Mouse (Mus musculus): ENCODE results near the gene Pbx2. TPM values are rescaled to one million over a fixed set of nuclear protein-coding genes. Genes with fewer than 3 reads are reported as not detected.

The Pbx2 gene
- total RNA-seq, 4 experiments from 2014 or later: 54.3 to 76.6 (median 66.8) TPM

GRCm38 (mm10) chr17:34578070-34578469 is 13.0 kb upstream of the Pbx2 start:
- DNase-seq (ENCODE audit: low spot score in 2 of 2): no peak

DNA sequence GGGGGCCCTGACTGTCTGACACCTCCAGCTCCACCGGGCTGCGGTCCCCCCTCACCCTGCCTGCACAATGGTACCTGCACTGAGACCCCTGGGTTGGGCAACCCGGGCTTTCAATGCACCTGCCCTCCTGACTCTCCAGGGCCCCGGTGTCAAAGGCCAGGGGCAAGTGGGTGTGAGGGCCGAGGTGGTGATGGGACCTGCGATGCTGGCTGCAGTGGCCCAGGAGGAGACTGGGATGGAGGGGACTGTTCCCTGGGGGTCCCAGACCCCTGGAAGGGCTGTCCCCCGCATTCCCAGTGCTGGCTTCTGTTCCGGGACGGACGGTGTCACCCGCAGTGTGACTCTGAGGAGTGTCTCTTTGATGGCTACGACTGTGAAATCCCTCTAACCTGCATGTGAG is 8.5 kb upstream of the Pbx2 start:
- DNase-seq (ENCODE audit: low spot score in 2 of 2): no peak

DNA sequence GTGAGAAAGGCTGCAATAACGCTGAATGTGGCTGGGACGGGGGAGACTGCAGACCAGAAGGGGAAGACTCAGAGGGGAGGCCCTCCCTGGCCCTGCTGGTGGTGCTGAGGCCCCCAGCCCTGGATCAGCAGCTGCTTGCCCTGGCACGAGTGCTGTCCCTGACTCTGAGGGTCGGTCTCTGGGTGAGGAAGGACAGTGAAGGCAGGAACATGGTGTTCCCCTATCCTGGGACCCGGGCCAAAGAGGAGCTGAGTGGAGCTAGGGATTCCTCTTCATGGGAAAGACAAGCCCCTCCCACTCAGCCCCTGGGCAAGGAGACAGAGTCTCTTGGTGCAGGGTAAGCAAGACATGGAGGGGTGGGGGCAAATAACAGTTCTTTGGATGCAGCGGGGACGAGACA is 7.7 kb upstream of the Pbx2 start:
- no peak for DNase-seq (ENCODE audit: low spot score in 2 of 2)

GRCm38 (mm10) chr17:34583819-34584218 is 7.2 kb upstream of the Pbx2 start:
- no peak for DNase-seq (ENCODE audit: low spot score in 2 of 2)

GRCm38 (mm10) chr17:34585121-34585520 is 5.9 kb upstream of the Pbx2 start:
- DNase-seq (ENCODE audit: low spot score in 2 of 2): no peak

DNA sequence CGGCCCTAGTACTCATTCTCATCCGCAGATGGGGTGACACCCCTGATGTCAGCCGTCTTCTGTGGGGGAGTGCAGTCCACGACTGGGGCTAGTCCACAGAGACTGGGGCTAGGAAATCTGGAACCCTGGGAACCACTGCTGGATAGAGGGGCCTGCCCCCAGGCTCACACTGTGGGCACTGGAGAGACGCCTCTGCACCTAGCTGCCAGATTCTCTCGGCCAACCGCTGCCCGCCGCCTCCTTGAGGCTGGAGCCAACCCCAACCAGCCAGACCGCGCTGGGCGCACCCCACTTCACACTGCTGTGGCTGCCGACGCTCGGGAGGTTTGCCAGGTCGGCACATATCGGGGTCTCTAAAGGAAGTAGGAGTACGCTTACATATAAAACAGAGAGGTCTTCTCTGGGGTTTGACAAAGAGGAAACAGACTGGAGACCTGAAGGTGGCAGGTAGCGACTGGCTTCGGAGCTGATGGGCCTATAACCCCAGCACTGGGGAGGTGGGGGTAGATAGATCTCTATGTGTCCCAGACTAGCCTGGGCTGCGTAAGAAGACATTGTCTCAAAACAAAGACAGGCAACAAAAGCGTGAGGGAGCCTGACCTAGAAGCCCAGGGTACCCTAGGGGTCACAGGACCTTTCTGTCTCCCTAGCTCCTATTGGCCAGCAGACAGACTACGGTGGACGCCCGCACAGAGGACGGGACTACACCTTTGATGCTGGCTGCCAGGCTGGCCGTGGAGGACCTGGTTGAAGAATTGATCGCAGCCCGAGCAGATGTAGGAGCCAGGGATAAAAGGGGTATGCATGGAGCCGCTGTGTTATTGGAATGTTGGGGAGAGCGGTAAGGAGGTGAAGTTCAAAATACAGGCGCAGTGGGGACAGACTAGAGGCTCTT is 4.9 kb upstream of the Pbx2 start:
- DNase-seq (ENCODE audit: low spot score in 2 of 2): no peak

GRCm38 (mm10) chr17:34586796-34587422 is 4.2 kb upstream of the Pbx2 start:
- DNase-seq (ENCODE audit: low spot score in 2 of 2): peak; percentile 88 to 89

DNA sequence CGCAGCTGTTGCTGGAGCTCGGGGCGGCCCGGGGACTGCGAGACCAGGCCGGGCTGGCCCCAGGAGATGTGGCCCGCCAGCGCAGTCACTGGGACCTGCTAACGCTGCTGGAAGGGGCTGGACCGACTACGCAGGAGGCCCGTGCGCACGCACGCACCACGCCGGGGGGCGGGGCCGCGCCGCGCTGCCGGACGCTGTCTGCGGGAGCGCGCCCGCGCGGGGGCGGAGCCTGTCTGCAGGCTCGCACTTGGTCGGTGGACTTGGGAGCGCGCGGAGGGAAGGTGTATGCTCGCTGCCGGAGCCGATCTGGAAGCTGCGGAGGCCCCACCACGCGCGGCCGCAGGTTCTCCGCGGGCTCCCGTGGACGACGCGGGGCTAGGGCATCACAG is 3.6 kb upstream of the Pbx2 start:
- DNase-seq (ENCODE audit: low spot score in 2 of 2): peak; percentile 95 to 96

DNA sequence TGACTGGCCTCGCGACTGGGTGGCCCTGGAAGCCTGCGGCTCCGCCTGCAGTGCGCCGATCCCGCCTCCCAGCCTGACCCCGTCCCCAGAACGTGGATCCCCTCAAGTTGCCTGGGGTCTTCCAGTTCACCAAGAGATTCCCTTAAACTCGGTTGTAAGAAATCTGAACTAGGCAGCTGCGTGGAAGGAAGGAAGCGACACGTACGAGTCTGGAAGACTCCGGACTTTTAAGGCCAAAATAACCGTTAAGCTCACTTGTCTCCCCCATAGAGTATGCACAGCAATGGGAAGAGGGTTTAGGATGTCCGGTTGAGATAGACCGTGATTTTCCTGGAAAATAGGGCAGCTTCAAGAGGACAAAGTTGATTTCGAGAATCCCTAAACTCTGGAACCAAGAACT is 3.3 kb upstream of the Pbx2 start:
- no peak for DNase-seq (ENCODE audit: low spot score in 2 of 2)

DNA sequence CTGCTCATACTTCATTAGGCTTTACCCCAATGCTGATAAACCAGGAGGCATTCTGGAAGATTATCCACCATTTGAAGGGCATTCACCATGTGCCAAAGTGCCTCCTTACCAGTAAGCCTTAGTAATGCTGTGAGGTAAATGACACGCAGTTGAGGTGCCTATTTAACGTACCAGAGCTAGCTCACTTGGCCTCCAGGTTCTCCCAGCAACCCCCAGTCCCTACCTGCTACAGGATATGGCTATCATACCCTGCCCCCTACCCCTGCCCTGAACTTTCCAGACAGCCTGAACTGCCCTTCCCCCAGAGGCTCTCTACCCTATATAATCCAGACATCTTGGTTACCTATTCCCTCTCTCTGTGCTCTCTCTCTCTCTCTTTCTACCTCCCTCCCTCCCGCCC is 2.3 kb upstream of the Pbx2 start:
- no peak for DNase-seq (ENCODE audit: low spot score in 2 of 2)

- DNase-seq (ENCODE audit: low spot score in 2 of 2): no peak
Observed at GRCm38 (mm10) chr17:34589206-34589605, 1.9 kb upstream of the Pbx2 start.

DNA sequence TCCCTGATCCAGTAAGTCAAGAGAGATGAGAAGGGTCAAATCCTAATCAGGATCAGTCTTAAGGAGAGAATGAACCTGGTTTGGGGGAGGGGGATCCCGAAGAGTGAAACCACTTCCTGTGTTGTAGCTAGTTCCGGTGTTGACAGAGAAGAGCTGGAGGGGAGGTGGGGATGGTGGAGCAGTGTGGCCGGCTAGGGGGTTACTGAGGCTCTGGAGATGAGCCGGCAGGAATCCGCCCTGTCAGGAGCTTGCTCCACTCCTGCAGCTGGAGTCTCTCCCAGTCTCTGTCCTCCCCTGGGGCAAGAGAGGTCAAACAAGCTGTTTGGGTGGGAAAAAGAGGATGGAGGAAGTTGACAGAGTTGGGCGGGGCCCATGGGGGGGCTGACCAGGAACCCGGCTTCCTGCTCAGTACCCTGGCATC is 1.4 kb upstream of the Pbx2 start, which contains the start of gene Gpsm3:
Gpsm3 (plus strand) TSS at position 126 of the 421 bp plus-strand sequence.
- no peak for DNase-seq (ENCODE audit: low spot score in 2 of 2)

DNA sequence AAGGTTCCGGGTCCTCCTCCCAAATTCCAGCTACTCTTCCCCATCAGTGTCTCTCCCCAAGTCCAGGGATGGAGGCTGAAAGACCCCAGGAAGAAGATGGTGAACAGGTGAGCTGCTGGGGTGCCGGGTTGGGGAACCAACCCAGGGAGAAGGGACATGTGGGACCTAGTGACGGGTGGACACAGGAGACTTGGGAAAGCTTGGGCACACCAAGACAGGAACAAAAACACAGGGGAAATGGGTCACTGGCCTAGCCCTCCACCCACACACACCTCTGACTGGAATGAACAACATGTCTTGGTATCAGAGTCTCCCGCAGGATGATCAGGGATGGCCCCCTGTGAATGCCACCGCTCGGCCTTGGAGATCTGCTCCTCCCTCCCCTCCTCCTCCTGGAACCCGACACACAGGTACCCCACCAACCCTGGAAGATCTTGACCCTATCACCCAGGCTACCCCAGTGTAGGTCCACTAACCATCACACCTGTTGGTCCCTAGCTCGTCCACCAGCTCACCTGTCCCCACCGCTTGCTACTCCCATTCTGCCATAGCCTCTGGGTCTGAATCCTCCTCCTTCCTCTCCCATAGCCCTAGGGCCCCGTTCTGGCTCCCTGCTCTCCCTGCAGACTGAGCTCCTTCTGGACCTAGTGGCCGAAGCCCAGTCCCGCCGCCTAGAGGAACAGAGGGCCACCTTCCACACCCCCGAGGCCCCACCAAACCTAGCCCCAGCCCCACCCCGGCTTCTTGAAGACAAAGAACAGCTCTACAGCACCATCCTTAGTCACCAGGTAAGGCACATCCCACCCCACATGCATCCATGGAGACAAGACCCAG is 695 bp upstream of the Pbx2 start:
- no peak for DNase-seq (ENCODE audit: low spot score in 2 of 2)

DNA sequence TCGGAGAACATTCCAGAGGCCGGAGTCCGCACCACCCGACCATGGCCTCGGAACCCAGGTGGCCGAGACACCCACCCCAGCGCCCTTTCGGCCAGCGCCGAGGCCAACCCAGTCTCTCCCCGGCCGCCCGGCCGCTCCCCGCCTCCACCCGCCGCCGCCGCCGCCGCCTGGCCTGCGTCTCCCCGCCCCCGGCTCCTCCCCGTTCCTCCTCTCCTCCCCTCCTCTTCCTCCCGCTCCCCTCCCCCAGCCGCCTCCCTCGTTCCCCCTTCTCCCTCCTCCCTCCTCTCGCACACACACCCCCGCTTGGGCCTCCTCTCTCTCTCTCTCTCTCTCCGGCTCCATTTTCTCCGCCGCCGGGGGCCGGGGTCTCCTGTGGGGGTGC is 919 bp downstream of the Pbx2 start:
- DNase-seq (ENCODE audit: low spot score in 2 of 2): peak in 1 of 2 experiments; percentile 71

- DNase-seq (ENCODE audit: low spot score in 2 of 2): no peak
Observed at GRCm38 (mm10) chr17:34592581-34593549, 1.8 kb downstream of the Pbx2 start.

GRCm38 (mm10) chr17:34593752-34594525 is 2.9 kb downstream of the Pbx2 start:
- DNase-seq (ENCODE audit: low spot score in 2 of 2): no peak

DNA sequence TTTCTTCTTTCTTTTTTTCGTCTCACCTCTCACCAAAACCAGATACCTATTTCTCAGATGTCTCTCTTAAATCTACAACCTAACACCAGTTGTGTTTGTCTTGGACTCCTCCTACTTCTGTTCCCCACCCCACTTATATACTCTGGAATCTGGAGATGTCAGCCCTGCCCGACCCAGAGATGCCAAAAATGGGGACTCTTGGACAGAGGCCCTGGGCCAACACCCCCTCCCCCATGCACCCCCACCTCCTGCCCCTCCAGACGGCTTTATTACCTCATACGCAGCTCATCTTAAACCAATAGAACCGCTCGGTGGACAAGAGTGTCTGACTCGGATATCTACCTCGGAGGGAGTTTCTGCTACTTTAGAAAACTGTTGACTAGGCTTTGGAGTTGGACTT is 5.0 kb downstream of the Pbx2 start:
- DNase-seq (ENCODE audit: low spot score in 2 of 2): no peak

DNA sequence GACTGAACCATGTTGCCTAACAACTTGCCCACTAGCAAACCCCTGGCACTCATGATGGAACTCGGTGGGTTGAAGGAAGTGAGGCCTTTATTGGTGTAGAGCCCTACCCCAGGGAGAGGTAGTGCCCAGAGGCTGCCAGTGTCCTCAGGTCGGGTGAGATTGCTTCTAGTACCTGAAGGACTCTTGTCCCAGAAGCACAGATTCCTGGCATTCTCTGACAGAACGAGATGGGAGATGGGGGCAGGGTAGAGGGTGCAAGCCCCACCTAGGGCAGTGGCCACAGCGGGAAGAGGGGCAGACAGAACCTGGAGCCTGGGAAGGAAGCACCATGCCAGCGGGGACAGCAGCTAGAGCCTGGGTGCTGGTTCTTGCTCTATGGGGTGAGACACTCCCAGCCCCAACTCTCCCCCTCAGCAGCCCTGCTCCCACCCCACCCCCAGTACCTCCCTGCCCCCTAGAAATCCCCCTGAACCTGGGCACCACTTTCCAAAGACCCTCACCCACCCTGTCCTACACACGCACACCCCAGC is 6.6 kb downstream of the Pbx2 start, which contains the start of gene Ager:
Ager (plus strand) TSS at position 297 of the 530 bp plus-strand sequence.
- DNase-seq (ENCODE audit: low spot score in 2 of 2): no peak

DNA sequence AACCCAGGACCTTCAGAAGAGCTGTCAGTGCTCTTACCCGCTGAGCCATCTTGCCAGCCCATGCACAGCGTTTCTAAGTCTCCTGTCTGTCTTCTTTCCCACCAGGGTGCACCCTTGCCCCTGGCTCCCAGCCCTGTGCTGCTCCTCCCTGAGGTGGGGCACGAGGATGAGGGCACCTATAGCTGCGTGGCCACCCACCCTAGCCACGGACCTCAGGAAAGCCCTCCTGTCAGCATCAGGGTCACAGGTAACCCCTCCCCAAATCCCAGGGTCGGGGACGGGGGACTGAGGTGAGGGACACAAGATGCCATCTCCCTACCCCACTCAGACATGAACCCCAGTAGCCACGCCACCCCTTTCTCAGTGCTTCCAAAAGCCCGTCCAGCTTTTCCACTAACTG is 8.8 kb downstream of the Pbx2 start:
- no peak for DNase-seq (ENCODE audit: low spot score in 2 of 2)

GRCm38 (mm10) chr17:34601796-34602195 is 10.7 kb downstream of the Pbx2 start:
- DNase-seq (ENCODE audit: low spot score in 2 of 2): no peak

Data from layer of hippocampus, adult 8-10 months (tissue).